Mouse (Mus musculus) adrenal gland, postnatal 25 days (tissue): ENCODE results near the gene Hat1. TPM values are rescaled to one million over a fixed set of nuclear protein-coding genes. Genes with fewer than 3 reads are reported as not detected.

Experiments
- DNase-seq: peaks from one replicate; pipeline ENCODE4 v3.0.0; 2021; ENCODE audit warnings: mixed read lengths
- total RNA-seq: library from RNA; stranded (reverse); gene quantifications from 2 replicates; pipeline ENCODE4 v1.2.3, GENCODE M21; 2021

Gene Hat1
- total RNA-seq, 1 experiment from 2014 or later = 38.3 TPM

DNA sequence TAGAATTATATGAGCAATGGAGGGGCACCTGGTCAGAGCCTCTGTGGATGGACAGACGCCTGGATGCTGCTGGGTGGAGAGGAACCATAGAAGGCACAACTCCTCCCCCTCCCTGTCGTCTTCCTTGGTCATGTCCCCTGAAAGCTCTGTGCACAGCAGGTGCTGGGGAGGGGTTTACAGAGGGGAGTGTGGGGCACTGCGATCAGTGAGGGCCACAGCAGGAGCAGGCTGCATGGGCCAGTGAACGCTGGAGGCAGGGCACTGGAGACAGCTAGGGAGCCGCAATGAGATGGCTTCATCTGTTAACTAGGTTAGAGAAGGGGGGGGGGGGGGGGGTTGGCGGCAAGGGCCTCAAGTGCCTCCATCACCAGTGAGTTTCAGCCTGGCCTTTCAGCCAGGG is 77.3 kb downstream of the Hat1 start:
- no peak for DNase-seq

DNA sequence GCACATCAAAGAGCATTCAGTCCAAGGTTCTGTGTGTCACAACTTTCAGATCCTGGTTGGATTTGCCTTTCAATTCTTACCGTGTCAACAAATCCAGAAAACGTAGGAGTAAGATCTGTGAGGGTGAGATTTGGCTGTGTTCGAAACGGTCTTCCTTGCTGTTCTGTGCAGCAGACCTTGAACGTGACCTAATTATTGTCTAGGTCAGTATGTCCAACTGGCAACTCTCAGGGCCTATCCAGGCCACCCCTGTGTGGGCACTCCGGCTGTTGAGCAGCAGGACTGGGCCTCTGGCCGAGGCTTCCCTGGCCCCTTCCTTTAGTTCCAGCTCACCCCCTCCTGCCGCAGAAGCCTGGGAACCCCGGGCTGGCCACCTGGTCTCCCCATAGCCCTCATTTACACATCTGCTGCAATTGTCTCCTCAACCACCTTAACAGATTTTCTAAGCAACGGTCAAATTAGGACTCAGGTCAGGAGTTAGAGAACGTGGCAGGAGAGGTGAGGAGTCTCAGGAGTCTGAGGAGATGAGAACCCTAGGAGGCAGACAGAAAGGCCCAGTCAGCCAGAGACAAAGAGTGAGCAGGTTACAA is 78.2 kb downstream of the Hat1 start:
- DNase-seq = no peak

DNA sequence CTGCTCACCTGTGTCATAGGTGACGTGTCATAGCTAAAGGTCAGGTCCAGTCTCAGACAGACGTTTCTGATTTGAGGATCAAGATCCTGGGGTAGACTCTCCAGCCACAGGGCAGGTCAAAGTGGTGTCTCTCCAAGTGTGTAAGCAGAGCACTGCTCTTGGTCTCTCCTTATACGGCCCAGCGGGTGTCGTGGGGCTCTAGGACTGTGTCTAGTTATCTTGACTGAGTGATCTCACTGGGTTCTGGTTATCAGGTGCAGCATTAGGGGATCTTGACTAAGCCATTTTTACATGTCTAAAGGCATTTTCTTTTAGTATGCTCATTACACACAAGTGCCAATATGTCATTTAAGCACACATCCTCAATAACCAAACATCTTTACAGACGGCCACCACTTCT is 82.3 kb downstream of the Hat1 start:
- no peak for DNase-seq

DNA sequence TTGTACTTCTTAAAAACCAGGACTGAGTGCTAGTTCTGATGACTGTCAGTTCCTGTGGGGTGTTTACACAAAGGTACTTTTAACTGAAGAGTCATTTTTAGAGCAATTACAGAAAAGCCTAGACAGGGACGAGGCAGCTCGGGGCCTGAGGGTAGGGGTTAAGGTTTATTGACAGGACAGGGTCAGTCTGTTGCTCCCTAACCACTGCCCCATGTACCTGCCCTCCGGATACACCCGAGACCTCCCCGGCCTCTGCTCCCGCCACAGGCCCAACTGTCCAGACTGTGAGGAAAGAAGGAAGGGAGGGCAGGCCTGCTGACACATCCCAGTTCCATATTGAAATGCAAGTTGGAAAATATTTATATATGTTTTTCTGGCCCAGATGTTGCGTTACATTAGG is 85.1 kb downstream of the Hat1 start:
- DNase-seq = no peak

DNA sequence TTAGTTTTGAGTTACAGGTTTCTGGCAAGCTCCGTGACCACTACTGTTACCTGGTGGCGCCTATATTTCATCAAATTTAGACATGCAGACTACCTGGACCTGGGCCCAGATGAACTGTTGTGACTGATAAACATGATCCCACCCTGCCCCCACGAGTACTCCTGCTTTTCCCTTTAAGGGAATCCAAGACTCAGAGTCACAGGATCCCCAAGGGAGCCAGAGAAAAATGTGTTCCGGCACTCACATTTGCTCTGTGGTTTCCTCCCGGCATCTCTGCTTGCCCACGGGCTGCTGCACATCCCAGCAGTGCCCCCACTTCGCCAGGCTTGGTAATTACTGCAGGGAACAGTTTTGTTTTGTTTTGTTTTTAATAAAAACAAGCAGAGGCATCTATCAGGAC is 85.6 kb downstream of the Hat1 start:
- no peak for DNase-seq

DNA sequence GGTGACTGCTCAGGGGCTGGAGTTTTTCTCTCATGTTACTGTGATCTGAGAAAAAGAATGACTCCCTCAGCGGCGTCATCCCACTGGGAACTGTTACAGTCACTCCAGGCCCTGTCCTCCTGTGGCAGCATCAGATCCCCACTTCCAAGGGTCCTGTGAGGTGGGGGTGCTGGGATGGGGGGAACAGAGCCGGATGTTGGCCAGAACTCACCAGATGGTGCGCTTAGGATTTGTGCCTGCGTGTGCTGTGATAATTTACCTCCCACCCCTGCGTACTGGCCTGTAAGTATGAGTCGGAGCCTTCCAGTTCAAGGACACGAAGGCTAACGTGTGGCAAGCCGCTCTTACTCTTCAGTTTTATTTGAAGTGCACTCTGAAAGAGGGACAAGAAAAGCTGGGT is 86.6 kb downstream of the Hat1 start:
- DNase-seq = no peak

DNA sequence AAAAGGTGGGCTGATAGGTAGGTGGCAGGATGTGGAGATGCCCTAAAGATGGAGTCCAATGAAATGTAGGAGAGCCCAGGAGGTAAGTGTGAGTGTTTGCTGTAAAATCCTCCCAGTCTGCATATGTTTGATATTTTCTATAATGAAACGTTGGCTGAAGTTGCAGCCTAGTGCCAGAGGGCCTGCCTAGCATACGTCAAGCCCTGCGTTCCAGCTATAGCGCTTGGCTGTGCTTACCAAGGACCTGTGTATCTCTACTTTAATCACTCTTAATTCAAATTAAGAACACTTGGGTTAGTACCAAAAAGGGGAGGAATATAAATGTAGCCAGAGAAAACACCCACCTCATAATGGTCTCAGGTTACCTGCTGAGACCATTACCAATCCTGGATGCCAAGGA is 87.0 kb downstream of the Hat1 start:
- DNase-seq = no peak

DNA sequence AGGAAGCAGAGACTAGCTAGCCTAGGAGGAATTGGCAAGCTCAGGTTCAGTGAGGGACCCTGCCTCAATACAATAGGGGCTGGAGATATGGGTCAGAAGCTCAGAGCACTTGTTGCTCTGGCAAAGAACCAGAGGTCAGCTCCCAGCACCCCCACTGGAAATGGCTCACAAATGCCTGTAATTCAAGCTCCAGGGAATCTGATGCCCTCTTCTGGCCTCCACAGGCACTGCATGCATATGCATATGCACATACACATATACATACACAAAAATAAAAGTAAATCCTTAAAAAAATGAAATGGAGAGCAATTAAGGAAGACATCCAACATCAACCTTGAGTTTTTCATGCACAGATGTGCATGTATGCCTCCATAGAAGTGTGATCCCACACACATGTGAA is 89.0 kb downstream of the Hat1 start:
- no peak for DNase-seq

DNA sequence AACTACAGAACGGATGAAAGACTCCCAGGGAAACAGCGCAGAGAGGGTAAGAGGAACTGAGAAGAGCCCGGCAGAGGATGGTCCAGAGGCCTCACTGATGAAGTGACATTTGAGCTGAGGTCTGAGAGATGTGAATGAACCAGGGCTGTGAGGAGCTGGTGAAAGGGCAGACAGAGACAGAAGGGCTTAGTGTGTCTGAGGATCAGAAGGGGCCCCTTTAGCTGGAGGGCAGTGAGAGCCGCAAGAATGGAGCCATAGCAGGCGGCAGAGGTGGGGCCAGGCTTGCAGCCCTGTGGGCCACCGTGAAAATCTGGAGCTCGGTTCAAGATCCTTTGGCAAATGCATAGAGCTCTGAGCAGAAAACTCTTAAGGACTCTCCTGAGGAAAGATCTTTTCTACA is 91.2 kb downstream of the Hat1 start:
- DNase-seq = no peak

DNA sequence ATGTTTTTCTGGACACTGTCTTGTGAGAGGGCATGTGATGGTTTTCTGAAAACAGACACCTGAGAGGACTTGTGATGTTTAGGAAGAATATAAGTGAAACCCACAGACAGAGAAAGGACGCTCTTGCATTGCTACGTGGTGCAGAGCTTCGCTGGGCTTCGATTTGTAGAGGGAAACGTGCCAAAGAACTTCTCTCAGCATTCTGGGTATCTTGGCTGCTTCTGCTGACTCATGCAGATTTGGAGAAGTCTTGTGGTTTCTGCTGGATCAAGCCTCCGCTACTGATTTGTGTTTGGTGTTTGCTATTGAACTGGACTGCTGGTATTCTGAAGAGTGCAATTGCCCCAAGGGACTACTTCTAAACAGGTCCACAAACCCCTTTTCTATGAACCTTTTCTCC is 93.1 kb downstream of the Hat1 start:
- no peak for DNase-seq

DNA sequence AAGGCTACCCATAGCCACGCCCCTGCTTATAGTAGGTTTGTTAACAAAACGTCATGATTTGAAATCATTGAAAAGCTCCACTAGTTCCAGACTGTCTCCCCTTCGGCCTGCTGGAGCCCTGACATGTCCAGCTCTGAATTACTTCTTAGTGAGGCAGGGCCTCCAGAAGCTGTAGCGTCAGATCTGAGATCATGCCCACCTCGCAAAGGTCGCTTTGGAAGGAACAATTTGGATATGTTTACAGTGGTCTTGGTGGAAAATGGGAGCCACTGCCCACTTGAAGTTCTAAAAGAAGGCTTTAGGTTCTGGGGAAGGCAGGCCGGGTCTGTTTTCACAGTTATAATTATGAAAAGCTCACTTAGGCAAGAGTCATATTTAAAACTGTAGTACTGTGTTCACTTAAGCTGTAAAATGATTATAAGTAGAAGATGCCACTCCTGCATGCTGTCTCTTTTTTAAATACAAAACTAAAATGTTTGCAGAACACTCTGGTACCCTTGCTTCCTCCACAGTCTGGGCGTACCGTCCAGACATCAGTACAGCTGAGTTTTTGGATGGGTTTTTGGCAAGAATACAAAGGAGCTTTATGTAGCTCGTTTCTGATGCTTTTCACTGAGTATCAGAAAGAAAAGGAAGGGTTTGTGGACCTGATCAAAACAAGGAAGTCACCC is 94.4 kb downstream of the Hat1 start:
- DNase-seq = no peak

DNA sequence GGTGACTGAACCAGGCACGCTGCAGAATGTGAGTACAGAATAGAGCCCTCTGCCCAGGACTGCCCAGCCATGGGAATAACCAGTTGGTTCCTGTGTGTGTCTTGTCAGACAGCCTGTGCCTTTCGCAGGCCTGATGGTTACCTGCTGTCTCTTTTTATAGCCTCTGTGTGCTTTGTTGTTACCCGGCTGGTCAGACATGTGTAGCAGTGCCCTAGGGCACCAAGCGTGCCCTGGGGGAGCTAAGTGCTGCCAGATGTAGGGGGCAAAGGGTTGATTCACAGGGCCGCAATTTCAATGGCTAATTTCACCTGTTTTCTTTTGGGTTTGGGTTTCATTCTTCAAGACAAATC is 94.9 kb downstream of the Hat1 start:
- DNase-seq = no peak

Other genes with a start within 250 kb of the Hat1 start
- gene Dync1i2, start 177.3 kb upstream of the Hat1 start, total RNA-seq = 100 and 101 TPM in 2 replicates
- 96.2 and 97.1 TPM in 2 replicates for gene Slc25a12, start 21.2 kb upstream of the Hat1 start, total RNA-seq
- 32.4 and 34.2 TPM in 2 replicates for gene Metap1d, start 64.3 kb downstream of the Hat1 start, total RNA-seq
- gene Dlx1, start 139.2 kb downstream of the Hat1 start, total RNA-seq = 0.52 TPM in 1 of 2 replicates, not detected in the other
- gene Dlx2, start 157.8 kb downstream of the Hat1 start, total RNA-seq = 0.33 and 0.48 TPM in 2 replicates